Mouse (Mus musculus): Measurements from ENCODE around the gene Dnah17.

The Dnah17 gene

GRCm38 (mm10) chr11:118085176-118085575 is 45.3 kb downstream of the Dnah17 start:
- DNase-seq, result peak; percentile 77

GRCm38 (mm10) chr11:118084266-118084665 is 46.2 kb downstream of the Dnah17 start:
- DNase-seq, result no peak

DNA sequence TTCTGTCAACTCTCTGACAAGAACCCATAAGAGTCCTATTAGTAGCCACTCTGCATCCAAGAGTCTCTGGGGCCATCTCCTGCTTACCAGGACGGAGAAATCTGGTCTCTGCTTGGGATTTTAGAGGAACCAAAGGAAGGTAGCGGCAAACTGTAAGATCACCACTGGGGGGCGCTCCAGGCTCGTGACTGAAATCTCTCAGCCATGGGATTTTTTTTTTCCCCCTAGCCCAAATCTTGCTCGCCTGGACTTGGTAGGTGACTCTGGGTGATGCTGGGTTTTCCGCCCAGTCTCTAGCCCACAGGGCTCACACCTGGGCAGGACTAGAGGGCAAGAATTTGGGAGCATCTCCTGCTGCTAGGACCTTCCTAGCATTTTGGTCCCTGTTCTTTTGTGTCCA is 46.6 kb downstream of the Dnah17 start:
- DNase-seq, result peak; percentile 90

DNA sequence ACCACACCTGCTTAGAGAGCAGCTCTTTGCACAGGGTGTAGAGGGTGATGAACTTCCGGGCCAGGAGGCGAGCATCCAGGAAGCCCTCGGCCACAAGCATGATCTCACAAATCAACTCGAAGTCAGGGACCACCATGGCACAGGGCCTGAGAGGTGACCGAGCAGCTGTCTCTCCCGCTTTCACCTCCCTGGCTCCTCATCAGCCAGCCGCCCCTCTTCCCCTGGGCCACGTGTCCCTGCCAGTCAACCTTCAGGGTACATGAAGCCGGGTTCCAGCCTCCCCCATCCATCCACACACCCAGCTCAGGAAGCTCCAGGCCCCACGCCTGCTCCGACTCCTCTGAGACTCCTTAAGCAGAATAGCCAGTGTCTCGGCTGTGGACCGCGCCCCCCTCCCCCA is 48.1 kb downstream of the Dnah17 start:
- DNase-seq, result no peak

- no peak for DNase-seq
These were observed 50.7 kb downstream of the Dnah17 start for GRCm38 (mm10) chr11:118079750-118080149.

DNA sequence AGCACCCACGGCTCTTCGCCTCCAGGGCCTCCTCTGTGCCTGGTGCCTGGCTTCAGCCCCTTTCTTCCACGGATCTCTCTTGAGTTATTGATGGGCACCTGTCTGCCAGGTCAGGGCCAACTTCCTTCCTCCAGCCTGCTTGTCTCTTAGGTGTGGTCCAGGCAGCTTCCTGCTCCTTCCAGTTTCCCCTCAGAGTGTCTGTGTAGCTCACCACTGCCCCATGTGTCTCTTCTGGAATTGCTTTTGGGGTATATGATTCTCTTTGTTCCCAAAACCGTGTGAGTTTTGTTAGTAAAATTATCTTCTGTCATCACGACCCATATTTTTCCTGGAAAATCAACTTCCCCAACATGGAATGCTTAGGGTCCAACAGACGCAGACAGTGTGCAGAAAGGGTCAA is 53.5 kb downstream of the Dnah17 start:
- DNase-seq, result no peak

- DNase-seq, result peak; percentile 51
These were observed 55.4 kb downstream of the Dnah17 start for GRCm38 (mm10) chr11:118075035-118075522.

DNA sequence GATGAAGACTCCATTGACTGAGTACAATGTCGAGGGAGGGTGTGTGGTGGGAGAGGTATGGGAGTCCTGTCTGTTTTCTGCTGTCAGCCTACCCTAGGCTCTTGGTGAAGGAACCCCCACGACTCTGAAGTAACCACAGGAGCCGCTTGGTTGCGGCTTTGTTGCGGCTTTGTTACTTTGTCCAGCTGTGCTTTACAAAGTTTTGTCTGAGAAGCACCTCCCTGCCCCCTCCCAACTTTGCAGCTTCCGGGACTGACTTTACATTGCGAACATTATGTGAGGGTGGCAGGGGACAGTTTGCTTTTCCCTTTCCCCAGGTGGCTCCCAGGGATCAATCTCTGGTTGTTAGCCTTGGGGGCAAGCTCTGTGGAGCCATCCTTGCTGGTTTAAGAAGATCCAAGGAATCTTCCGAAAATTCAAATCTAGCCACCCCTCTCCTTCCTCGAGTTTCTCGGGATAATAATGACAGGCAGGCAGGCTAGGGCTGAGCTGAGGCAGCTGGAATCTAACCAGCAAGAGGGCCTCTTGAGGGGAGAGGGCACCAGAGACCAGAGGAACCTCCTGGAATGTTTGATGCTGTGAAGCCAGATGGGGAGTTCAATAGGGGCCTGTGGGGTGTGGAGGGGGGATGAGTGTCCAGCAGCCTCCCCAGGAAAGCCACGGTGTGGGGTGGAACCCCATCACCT is 59.1 kb downstream of the Dnah17 start:
- peak; percentile 54 for DNase-seq

DNA sequence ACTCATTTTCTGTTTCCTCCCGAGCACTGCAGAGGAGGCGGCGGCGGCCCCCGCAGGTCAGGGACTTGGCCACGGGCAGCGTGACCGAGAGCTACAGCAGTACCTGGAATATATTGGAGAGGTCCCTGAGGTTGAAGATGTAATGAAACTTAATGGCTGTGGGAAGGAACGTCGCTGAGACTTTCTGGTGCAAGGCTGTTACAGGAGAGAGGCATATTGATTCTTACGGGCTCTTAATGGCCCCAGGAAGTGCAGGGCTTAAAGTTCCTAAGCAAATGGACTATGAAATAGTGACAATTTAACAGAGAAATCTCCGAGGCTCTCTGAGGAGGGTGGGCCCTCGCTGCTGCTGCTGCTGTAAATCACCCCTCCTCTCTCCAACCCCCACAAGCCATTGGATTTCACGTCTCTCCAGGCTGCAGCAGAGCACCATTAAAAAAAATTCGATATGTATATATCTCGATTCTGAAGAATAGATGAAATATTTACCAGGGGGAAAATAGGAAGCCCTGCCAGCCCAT is 61.6 kb downstream of the Dnah17 start:
- DNase-seq, result no peak

- DNase-seq, result no peak
These were observed 62.8 kb downstream of the Dnah17 start for GRCm38 (mm10) chr11:118067588-118067987.

GRCm38 (mm10) chr11:118060038-118060437 is 70.4 kb downstream of the Dnah17 start:
- DNase-seq, result no peak

- no peak for DNase-seq
These were observed 71.6 kb downstream of the Dnah17 start for GRCm38 (mm10) chr11:118058872-118059271.

- DNase-seq, result no peak
These were observed 72.1 kb downstream of the Dnah17 start for GRCm38 (mm10) chr11:118058367-118058766.

DNA sequence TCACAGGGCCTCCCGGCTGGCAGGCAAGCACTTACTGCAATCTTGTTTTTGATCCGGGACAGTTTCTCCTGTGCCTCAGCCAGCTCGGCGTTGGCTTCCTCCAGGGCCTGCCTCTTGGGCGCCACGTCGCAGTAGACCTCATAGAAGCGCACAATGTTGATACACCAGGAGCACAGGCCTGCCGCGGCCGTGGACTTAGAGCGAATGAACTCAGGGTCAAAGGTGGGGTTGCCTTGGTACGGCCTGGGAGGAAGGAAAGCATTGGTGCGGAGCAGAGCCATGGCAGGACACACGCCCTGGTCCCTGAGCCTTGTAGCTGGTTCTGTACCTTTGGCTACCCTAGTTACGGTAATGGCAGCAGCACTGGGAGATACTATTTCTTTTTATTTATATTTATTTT is 80.3 kb downstream of the Dnah17 start:
- DNase-seq, result no peak

- no peak for DNase-seq
These were observed 80.8 kb downstream of the Dnah17 start for GRCm38 (mm10) chr11:118049641-118050040.

GRCm38 (mm10) chr11:118043293-118043907 is 87.0 kb downstream of the Dnah17 start:
- peak; percentile 83 for DNase-seq

DNA sequence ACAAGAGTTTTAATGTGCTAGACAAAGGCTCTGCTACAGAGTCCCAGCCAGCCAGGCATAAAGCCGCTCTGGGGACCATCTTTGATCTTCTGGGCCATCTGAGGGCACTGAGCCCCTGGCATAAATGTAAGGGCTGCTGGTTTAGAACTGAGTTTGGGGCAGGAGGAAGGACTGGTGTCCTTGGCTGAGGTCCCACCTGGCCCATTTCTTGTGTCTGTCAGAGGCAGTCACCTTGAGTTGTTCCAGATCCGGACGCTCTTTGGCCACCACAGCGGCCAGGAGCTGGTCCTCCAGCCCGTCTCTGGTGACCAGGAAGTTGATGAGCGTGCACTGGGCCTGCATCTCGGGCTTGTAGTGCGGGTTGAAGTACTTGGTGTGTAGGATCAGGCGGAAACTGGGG is 87.6 kb downstream of the Dnah17 start:
- no peak for DNase-seq

- DNase-seq, result no peak
These were observed 95.4 kb downstream of the Dnah17 start for GRCm38 (mm10) chr11:118035068-118035467.

DNA sequence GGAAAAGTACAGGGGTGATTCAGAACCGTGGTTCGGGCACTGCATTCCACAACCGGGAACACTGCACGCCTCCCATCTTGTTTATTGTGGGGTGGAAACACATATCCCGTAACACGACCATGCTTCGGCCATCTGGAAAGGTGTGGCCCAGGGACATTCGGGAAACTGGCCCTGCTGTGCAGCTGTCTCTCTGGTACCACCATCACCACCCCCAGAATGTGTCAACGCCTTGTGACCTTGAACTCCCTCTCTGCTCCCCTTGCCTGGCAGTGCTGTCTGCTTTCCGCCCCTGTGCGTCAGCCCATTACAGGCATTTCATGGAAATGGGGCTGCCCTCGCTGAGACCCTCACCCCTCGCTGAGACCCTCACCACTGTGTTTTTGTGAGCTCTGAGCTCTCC is 96.0 kb downstream of the Dnah17 start:
- no peak for DNase-seq

DNA sequence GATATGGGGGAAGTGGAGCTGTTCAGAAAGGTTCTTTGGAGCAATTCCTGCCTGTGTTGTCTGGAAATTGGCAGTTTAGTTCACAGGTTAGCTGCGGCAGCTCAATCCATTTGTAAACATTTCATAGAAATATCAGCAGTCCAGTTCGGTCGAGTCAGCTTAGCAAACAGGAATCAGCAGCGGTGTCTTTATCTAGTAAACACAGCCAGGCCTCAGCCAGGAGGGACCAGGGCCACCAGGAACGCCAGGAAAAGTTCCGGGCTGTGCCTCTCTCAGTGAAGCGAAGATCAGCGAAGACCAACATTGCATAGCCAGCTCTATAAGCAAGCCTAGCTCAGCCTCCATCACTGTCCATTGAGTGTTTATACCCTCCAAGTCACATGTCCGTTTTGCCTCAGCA is 99.3 kb downstream of the Dnah17 start:
- no peak for DNase-seq

DNA sequence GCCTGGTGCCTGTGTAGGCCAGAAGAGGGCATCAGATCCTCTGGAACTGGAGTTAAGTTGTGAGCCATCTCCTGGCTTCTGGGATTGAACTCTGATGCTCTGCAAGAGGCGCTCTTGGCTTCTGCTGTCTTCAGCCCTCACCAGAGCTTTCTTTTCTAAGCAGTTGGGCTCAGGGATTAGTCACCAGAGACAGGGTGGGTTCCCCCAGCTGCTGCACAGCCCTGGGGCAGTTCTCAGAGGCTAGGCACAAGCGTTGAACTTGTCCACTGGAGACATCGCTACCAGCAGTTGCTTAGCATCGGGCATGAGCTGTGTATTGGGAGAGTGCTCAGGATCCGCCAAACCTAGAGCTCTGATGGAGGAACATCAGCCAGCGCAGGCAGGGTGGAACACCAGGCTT is 101.3 kb downstream of the Dnah17 start:
- no peak for DNase-seq

DNA sequence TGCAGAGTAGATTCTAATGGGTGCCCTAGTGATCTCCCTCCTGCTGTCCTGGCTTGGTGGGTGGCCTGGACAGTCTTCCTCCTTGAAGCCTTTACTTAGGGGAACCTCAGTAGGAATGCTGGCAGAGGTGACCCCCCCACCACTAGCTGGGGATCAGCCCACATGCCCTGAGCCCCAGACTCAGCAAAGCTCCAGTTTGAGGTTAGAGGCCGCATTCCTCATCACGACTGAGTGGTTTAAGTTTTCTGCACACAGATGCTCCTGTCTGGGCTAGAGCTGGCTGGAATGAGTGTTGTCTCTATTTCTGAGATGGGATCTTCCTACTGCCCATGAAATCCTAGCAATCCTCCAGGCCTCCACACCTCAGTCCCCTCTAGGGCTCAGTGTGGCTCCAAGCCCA is 106.3 kb downstream of the Dnah17 start:
- DNase-seq, result peak; percentile 38

GRCm38 (mm10) chr11:118023475-118023874 is 107.0 kb downstream of the Dnah17 start:
- DNase-seq, result no peak

DNA sequence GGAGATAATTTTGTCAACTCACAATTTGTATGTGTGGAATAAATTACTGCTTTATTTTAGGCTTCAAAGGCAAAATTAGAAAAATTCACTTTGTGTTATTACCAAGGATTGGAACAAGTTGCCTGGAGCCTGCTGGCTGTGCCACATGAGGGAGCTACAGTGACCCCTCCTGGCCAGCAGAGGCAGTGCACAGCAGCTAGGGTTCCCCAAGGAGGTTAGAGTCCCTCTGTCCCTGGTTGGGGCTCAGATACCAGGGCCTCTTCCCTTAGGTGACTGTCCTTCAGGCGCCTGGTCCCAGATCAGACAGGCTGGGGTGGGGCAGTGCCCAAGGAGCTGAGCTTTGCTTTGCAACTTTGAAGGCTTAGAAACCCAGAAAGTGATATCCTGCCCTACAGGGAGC is 108.6 kb downstream of the Dnah17 start:
- peak; percentile 87 for DNase-seq

Measured in kidney, postnatal 10 days (tissue).